Mouse (Mus musculus) midbrain, embryonic 11.5 days (tissue): ENCODE measurements around the gene Tmem199. TPM values are rescaled to one million over a fixed set of nuclear protein-coding genes. Genes with fewer than 3 reads are reported as not detected.
A peak's percentile ranks its signal among the peaks of the same experiment; 100 is the strongest.

ENCODE experiments used
- ATAC-seq: fragments of 200-750 bp; cut with Nextera tagmentation; 2 replicates; pipeline ENCODE4 v1.8.0; 2017; ENCODE audit warnings: moderate TSS enrichment, moderate library complexity; ENCODE audit not compliant: low FRiP score
- DNase-seq: peaks from one replicate; pipeline ENCODE4 v3.0.0; 2015; ENCODE audit warnings: low spot score; ENCODE audit errors: missing footprints
- H3K27ac ChIP-seq: fragments of 300-500 bp; sonication (generic); 2 replicates; pipeline ENCODE4 v1.5.1; 2014; ENCODE audit warnings: low read depth, low read length
- H3K27me3 ChIP-seq: fragments of 300-500 bp; sonication (generic); 2 replicates; pipeline ENCODE4 v1.6.1; 2014; ENCODE audit warnings: mild to moderate bottlenecking, low read length, moderate library complexity, mixed read lengths; ENCODE audit not compliant: control insufficient read depth, insufficient read depth
- H3K36me3 ChIP-seq: fragments of 300-500 bp; sonication (generic); 2 replicates; pipeline ENCODE4 v1.6.1; 2014; ENCODE audit warnings: mild to moderate bottlenecking, low read length, moderate library complexity, mixed read lengths; ENCODE audit not compliant: control insufficient read depth, insufficient read depth
- H3K4me1 ChIP-seq: fragments of 300-500 bp; sonication (generic); 2 replicates; pipeline ENCODE4 v1.6.1; 2014; ENCODE audit warnings: low read length; ENCODE audit not compliant: control insufficient read depth, insufficient read depth
- H3K4me2 ChIP-seq: fragments of 300-500 bp; sonication (generic); 2 replicates; pipeline ENCODE4 v1.6.1; 2014; ENCODE audit warnings: mild to moderate bottlenecking, moderate library complexity
- H3K4me3 ChIP-seq: fragments of 300-500 bp; sonication (generic); 2 replicates; pipeline ENCODE4 v1.5.1; 2014; ENCODE audit warnings: low read depth, low read length
- H3K9ac ChIP-seq: fragments of 300-500 bp; sonication (generic); 2 replicates; pipeline ENCODE4 v1.6.1; 2014; ENCODE audit warnings: low read length
- H3K9me3 ChIP-seq: fragments of 300-500 bp; sonication (generic); 2 replicates; pipeline ENCODE4 v1.6.1; 2016; ENCODE audit warnings: low read length; ENCODE audit not compliant: control insufficient read depth
- WGBS: fragments of 180-500 bp; shearing (Covaris S2); extraction: QIAGEN DNeasy Blood & Tissue Kit; methylation state at CpG from one replicate; pipeline ENCODE4 v1.1.7; 2014; 5-methylcytosine and 5-hydroxymethylcytosine counted together
- polyA plus RNA-seq: library from polyadenylated mRNA; unstranded; fragments of >200 nt; fragmentation: Nextera tagmentation; extraction: Ambion mirVana; gene quantifications from 2 replicates; pipeline ENCODE4 v1.2.1, GENCODE M21; 2014

Gene Tmem199
- polyA plus RNA-seq, 1 experiment from 2014 or later = 82.4 TPM

- WGBS = 90% methylated on average over 2 of the region's 2 CpGs
These were observed 35.9 kb upstream of the Tmem199 start for GRCm38 (mm10) chr11:78547718-78548460.

GRCm38 (mm10) chr11:78545181-78545580 lies 33.2 kb upstream of the Tmem199 start:
- DNase-seq (no peak), ATAC-seq (no peak)
- peaks cover 6% of the 10 kb centered on the region; the same call in 1 of the 2 replicates for H3K36me3 ChIP-seq
- peaks cover 12% of the 10 kb centered on the region for H3K4me1 ChIP-seq
- no peak overlapping the region for H3K4me2 ChIP-seq
- no peak overlapping the region for H3K27ac ChIP-seq
- H3K4me3 ChIP-seq = no peak overlapping the region
- no peaks in the 10 kb centered on the region for H3K9me3 ChIP-seq
- H3K27me3 ChIP-seq = no peaks in the 10 kb centered on the region
- WGBS = 77% methylated on average over 8 of the region's 8 CpGs
- H3K9ac ChIP-seq = no peak overlapping the region

More at GRCm38 (mm10) chr11:78547718-78548460, 35.9 kb upstream of the Tmem199 start:
- no peak overlapping the region for H3K4me3 ChIP-seq
- DNase-seq (no peak), ATAC-seq (no peak)
- no peak overlapping the region for H3K27ac ChIP-seq
- H3K36me3 ChIP-seq = peaks cover 4% of the 10 kb centered on the region; the same call in 1 of the 2 replicates
- no peaks in the 10 kb centered on the region for H3K9me3 ChIP-seq
- no peak overlapping the region for H3K9ac ChIP-seq
- no peak overlapping the region for H3K4me2 ChIP-seq
- peaks cover 12% of the 10 kb centered on the region for H3K4me1 ChIP-seq
- H3K27me3 ChIP-seq = no peaks in the 10 kb centered on the region

- WGBS = 97% methylated on average over 7 of the region's 7 CpGs
- Histone ChIP-seq H3K27ac (no peak overlapping the region), H3K4me3 (no peak overlapping the region), H3K4me2 (no peak overlapping the region), H3K9me3 (no peaks in the 10 kb centered on the region), H3K9ac (no peak overlapping the region), H3K4me1 (peaks cover 11% of the 10 kb centered on the region), H3K27me3 (no peaks in the 10 kb centered on the region), H3K36me3 (peaks cover 8% of the 10 kb centered on the region; the same call in 1 of the 2 replicates)
- ATAC-seq (no peak), DNase-seq (no peak)
These were observed 32.6 kb upstream of the Tmem199 start for GRCm38 (mm10) chr11:78544449-78545111.

- no peak for ATAC-seq
- 92% methylated on average over 3 of the region's 3 CpGs for WGBS
- H3K9me3 ChIP-seq = no peaks in the 10 kb centered on the region
- H3K9ac ChIP-seq = no peak overlapping the region
- peaks cover 11% of the 10 kb centered on the region; the same call in 1 of the 2 replicates for H3K36me3 ChIP-seq
- no peak for DNase-seq
- H3K27ac ChIP-seq = no peak overlapping the region
- H3K27me3 ChIP-seq = no peaks in the 10 kb centered on the region
- H3K4me1 ChIP-seq = peaks cover 9% of the 10 kb centered on the region
- H3K4me3 ChIP-seq = no peak overlapping the region
- H3K4me2 ChIP-seq = no peak overlapping the region
These were observed 28.4 kb upstream of the Tmem199 start for GRCm38 (mm10) chr11:78540358-78540757.

GRCm38 (mm10) chr11:78536690-78537084 lies 24.7 kb upstream of the Tmem199 start:
- Histone ChIP-seq H3K9me3 (no peaks in the 10 kb centered on the region), H3K27me3 (no peaks in the 10 kb centered on the region), H3K4me1 (peaks cover 17% of the 10 kb centered on the region), H3K4me3 (peak overlapping the region; percentile 82), H3K9ac (peak overlapping the region; percentile 80), H3K27ac (peak overlapping the region; percentile 59), H3K4me2 (peak overlapping the region; percentile 92), H3K36me3 (peaks cover 5% of the 10 kb centered on the region; the same call in 1 of the 2 replicates)
- DNase-seq (no peak), ATAC-seq (peak; percentile 4)
- 5% methylated on average over 14 of the region's 14 CpGs for WGBS

GRCm38 (mm10) chr11:78536080-78536689 lies 24.2 kb upstream of the Tmem199 start, which contains the start of the genes Tnfaip1 and Ift20:
Gene Tnfaip1, minus strand, starts transcription at chr11:78536332.
Gene Ift20, plus strand, starts transcription at chr11:78536361.
- peaks cover 5% of the 10 kb centered on the region; the same call in 1 of the 2 replicates for H3K36me3 ChIP-seq
- peaks cover 17% of the 10 kb centered on the region for H3K4me1 ChIP-seq
- ATAC-seq (peak; percentile 98), DNase-seq (peak; percentile 99)
- no peaks in the 10 kb centered on the region for H3K9me3 ChIP-seq
- peak within 1 kb of the TSS; percentile 82 for H3K4me3 ChIP-seq
- WGBS = under 1% methylated on average over 52 of the region's 52 CpGs
- peak within 1 kb of the TSS; percentile 92 for H3K4me2 ChIP-seq
- no peaks in the 10 kb centered on the region for H3K27me3 ChIP-seq
- peak within 1 kb of the TSS; percentile 83 for H3K9ac ChIP-seq
- peak within 1 kb of the TSS; percentile 74 for H3K27ac ChIP-seq

- Histone ChIP-seq H3K27ac (peak overlapping the region; percentile 74), H3K9me3 (no peaks in the 10 kb centered on the region), H3K36me3 (peaks cover 5% of the 10 kb centered on the region; the same call in 1 of the 2 replicates), H3K4me1 (peaks cover 17% of the 10 kb centered on the region), H3K4me2 (peak overlapping the region; percentile 81), H3K4me3 (peak overlapping the region; percentile 82), H3K27me3 (no peaks in the 10 kb centered on the region), H3K9ac (peak overlapping the region; percentile 83)
- ATAC-seq (peak; percentile 23), DNase-seq (peak; percentile 89)
- 1% methylated on average over 23 of the region's 23 CpGs for WGBS
These were observed 23.6 kb upstream of the Tmem199 start for GRCm38 (mm10) chr11:78535376-78536079.

- H3K4me2 ChIP-seq = peak overlapping the region; percentile 81; the same call in 1 of the 2 replicates
- H3K36me3 ChIP-seq = peaks cover 6% of the 10 kb centered on the region; the same call in 1 of the 2 replicates
- no peaks in the 10 kb centered on the region for H3K27me3 ChIP-seq
- no peak overlapping the region for H3K4me3 ChIP-seq
- H3K9ac ChIP-seq = no peak overlapping the region
- H3K27ac ChIP-seq = no peak overlapping the region
- ATAC-seq (no peak), DNase-seq (no peak)
- peaks cover 17% of the 10 kb centered on the region for H3K4me1 ChIP-seq
- no peaks in the 10 kb centered on the region for H3K9me3 ChIP-seq
- WGBS = 90% methylated on average over 4 of the region's 4 CpGs
These were observed 22.5 kb upstream of the Tmem199 start for GRCm38 (mm10) chr11:78534516-78534915.
